Mouse (Mus musculus): Measurements from ENCODE around the gene Map2. TPM values are rescaled to one million over a fixed set of nuclear protein-coding genes. Genes with fewer than 3 reads are reported as not detected.

The Map2 gene
- total RNA-seq, 1 experiment: 1.8 TPM

- Histone ChIP-seq H3K4me3 (ENCODE audit: insufficient read depth in 1 of 2, low read depth in 1 of 2, low read length in 2 of 2, poor library complexity in 1 of 2, severe bottlenecking in 1 of 2) (peak within 1 kb of the TSS; percentile 80), H3K27ac (ENCODE audit: insufficient read depth, low read depth, low read length, poor library complexity, severe bottlenecking) (no peak within 1 kb of the TSS), H3K9ac (ENCODE audit: insufficient read depth, low read depth, low read length, poor library complexity, severe bottlenecking) (peak within 1 kb of the TSS; percentile 57), H3K9me3 (ENCODE audit: control insufficient read depth, insufficient read depth, low read depth, low read length) (no peaks in the 10 kb centered on the region), H3K36me3 (ENCODE audit: control insufficient read depth, insufficient read depth, low read length, poor library complexity, severe bottlenecking) (no peaks in the 10 kb centered on the region), H3K4me1 (ENCODE audit: control insufficient read depth in 2 of 2, insufficient read depth in 2 of 2, low read length in 2 of 2, poor library complexity in 1 of 2) (no peaks in the 10 kb centered on the region)
- TF ChIP-seq ZC3H11A (IDR thresholded peaks at IDR 0.05; ENCODE audit: borderline replicate concordance, low read depth, low read length) (no peak), MAFK (IDR thresholded peaks at IDR 0.05; ENCODE audit: insufficient read depth, low read depth, low read length) (no peak), ZNF384 (IDR thresholded peaks at IDR 0.05; ENCODE audit: low read depth, low read length) (no peak), HCFC1 (IDR thresholded peaks at IDR 0.05; ENCODE audit: borderline replicate concordance, insufficient read depth, low read length) (no peak), CHD2 (IDR thresholded peaks at IDR 0.05; ENCODE audit: low read depth, low read length) (no peak)
- in situ Hi-C loops (cut with MboI; ENCODE audit: low sequenced_read_pairs in 2 of 2, unreplicated experiment in 2 of 2): no loop called here
- DNase-seq (ENCODE audit: low read depth, low spot score): peak; percentile 28
Observed at GRCm38 (mm10) chr1:66467821-66468703, 293.0 kb downstream of the Map2 start, which contains the start of gene Unc80. Gene Unc80 (plus strand): TSS chr1:66468367.

GRCm38 (mm10) chr1:66468704-66469020 lies 293.6 kb downstream of the Map2 start:
- H3K9me3 ChIP-seq (ENCODE audit: control insufficient read depth, insufficient read depth, low read depth, low read length): no peaks in the 10 kb centered on the region
- peak overlapping the region; percentile 80; a peak in 3 of 4 replicates for H3K4me3 ChIP-seq (ENCODE audit: insufficient read depth in 1 of 2, low read depth in 1 of 2, low read length in 2 of 2, poor library complexity in 1 of 2, severe bottlenecking in 1 of 2)
- no peaks in the 10 kb centered on the region for H3K4me1 ChIP-seq (ENCODE audit: control insufficient read depth in 2 of 2, insufficient read depth in 2 of 2, low read length in 2 of 2, poor library complexity in 1 of 2)
- TF ChIP-seq HCFC1 (IDR thresholded peaks at IDR 0.05; ENCODE audit: borderline replicate concordance, insufficient read depth, low read length) (no peak), ZC3H11A (IDR thresholded peaks at IDR 0.05; ENCODE audit: borderline replicate concordance, low read depth, low read length) (no peak), CHD2 (IDR thresholded peaks at IDR 0.05; ENCODE audit: low read depth, low read length) (no peak), MAFK (IDR thresholded peaks at IDR 0.05; ENCODE audit: insufficient read depth, low read depth, low read length) (no peak), ZNF384 (IDR thresholded peaks at IDR 0.05; ENCODE audit: low read depth, low read length) (no peak)
- no peak overlapping the region for H3K27ac ChIP-seq (ENCODE audit: insufficient read depth, low read depth, low read length, poor library complexity, severe bottlenecking)
- no peak overlapping the region for H3K9ac ChIP-seq (ENCODE audit: insufficient read depth, low read depth, low read length, poor library complexity, severe bottlenecking)
- no peak for DNase-seq (ENCODE audit: low read depth, low spot score)
- H3K36me3 ChIP-seq (ENCODE audit: control insufficient read depth, insufficient read depth, low read length, poor library complexity, severe bottlenecking): no peaks in the 10 kb centered on the region
- in situ Hi-C loops (cut with MboI; ENCODE audit: low sequenced_read_pairs in 2 of 2, unreplicated experiment in 2 of 2): no loop called here

GRCm38 (mm10) chr1:66482751-66483150 lies 307.7 kb downstream of the Map2 start:
- no peak overlapping the region for H3K27ac ChIP-seq (ENCODE audit: insufficient read depth, low read depth, low read length, poor library complexity, severe bottlenecking)
- no peaks in the 10 kb centered on the region for H3K36me3 ChIP-seq (ENCODE audit: control insufficient read depth, insufficient read depth, low read length, poor library complexity, severe bottlenecking)
- no peak for DNase-seq (ENCODE audit: low read depth, low spot score)
- no peaks in the 10 kb centered on the region for H3K9me3 ChIP-seq (ENCODE audit: control insufficient read depth, insufficient read depth, low read depth, low read length)
- H3K4me3 ChIP-seq (ENCODE audit: insufficient read depth in 1 of 2, low read depth in 1 of 2, low read length in 2 of 2, poor library complexity in 1 of 2, severe bottlenecking in 1 of 2): no peak overlapping the region
- in situ Hi-C loops (cut with MboI; ENCODE audit: low sequenced_read_pairs in 2 of 2, unreplicated experiment in 2 of 2): no loop called here
- H3K9ac ChIP-seq (ENCODE audit: insufficient read depth, low read depth, low read length, poor library complexity, severe bottlenecking): no peak overlapping the region
- TF ChIP-seq HCFC1 (IDR thresholded peaks at IDR 0.05; ENCODE audit: borderline replicate concordance, insufficient read depth, low read length) (no peak), MAFK (IDR thresholded peaks at IDR 0.05; ENCODE audit: insufficient read depth, low read depth, low read length) (no peak), ZC3H11A (IDR thresholded peaks at IDR 0.05; ENCODE audit: borderline replicate concordance, low read depth, low read length) (no peak), ZNF384 (IDR thresholded peaks at IDR 0.05; ENCODE audit: low read depth, low read length) (no peak), CHD2 (IDR thresholded peaks at IDR 0.05; ENCODE audit: low read depth, low read length) (no peak)
- H3K4me1 ChIP-seq (ENCODE audit: control insufficient read depth in 2 of 2, insufficient read depth in 2 of 2, low read length in 2 of 2, poor library complexity in 1 of 2): no peaks in the 10 kb centered on the region

Other genes starting within 250 kb of the Map2 start
- gene Crygf, start 248.8 kb upstream of the Map2 start, total RNA-seq (2012; rRNA removed): not detected in 2 replicates

Measured in ES-E14 (cell line).